Mouse (Mus musculus): ENCODE results near the gene Tgm4. TPM values are rescaled to one million over a fixed set of nuclear protein-coding genes. Genes with fewer than 3 reads are reported as not detected.
A peak's percentile ranks its signal among the peaks of the same experiment; 100 is the strongest.

Tgm4 gene
- polyA plus RNA-seq, 1 experiment = not detected

- Histone ChIP-seq H3K4me1 (ENCODE audit: control insufficient read depth, insufficient read depth, low read length) (no peaks in the 10 kb centered on the region), H3K36me3 (ENCODE audit: control insufficient read depth, insufficient read depth, low read length) (peaks cover 2% of the 10 kb centered on the region; the same call in 1 of the 2 replicates), H3K27ac (ENCODE audit: insufficient read depth, low read depth, low read length) (no peak overlapping the region), H3K27me3 (replicated peaks; ENCODE audit: control insufficient read depth, insufficient read depth, low read length) (no peaks in the 10 kb centered on the region), H3K4me3 (ENCODE audit: insufficient read depth, low read depth, low read length) (no peak overlapping the region)
- DNase-seq = no peak
- TF ChIP-seq CTCF (conservative IDR thresholded peaks at IDR 0.05; ENCODE audit: insufficient read depth, insufficient read length, low read depth, low read length) (no peak), POLR2A (IDR thresholded peaks at IDR 0.05; ENCODE audit: low read depth, low read length) (no peak)
Observed at GRCm38 (mm10) chr9:123104362-123104761, 69.8 kb downstream of the Tgm4 start.

GRCm38 (mm10) chr9:123107186-123107585, 72.7 kb downstream of the Tgm4 start:
- TF ChIP-seq POLR2A (IDR thresholded peaks at IDR 0.05; ENCODE audit: low read depth, low read length) (no peak), CTCF (conservative IDR thresholded peaks at IDR 0.05; ENCODE audit: insufficient read depth, insufficient read length, low read depth, low read length) (no peak)
- DNase-seq = no peak
- WGBS = 87% methylated on average over 4 of the region's 4 CpGs

GRCm38 (mm10) chr9:123109188-123109587, 74.7 kb downstream of the Tgm4 start:
- 80% methylated on average over 7 of the region's 7 CpGs for WGBS
- TF ChIP-seq CTCF (conservative IDR thresholded peaks at IDR 0.05; ENCODE audit: insufficient read depth, insufficient read length, low read depth, low read length) (no peak), POLR2A (IDR thresholded peaks at IDR 0.05; ENCODE audit: low read depth, low read length) (no peak)
- Histone ChIP-seq H3K27me3 (replicated peaks; ENCODE audit: control insufficient read depth, insufficient read depth, low read length) (no peaks in the 10 kb centered on the region), H3K36me3 (ENCODE audit: control insufficient read depth, insufficient read depth, low read length) (peaks cover 2% of the 10 kb centered on the region; the same call in 1 of the 2 replicates), H3K4me3 (ENCODE audit: insufficient read depth, low read depth, low read length) (no peak overlapping the region), H3K27ac (ENCODE audit: insufficient read depth, low read depth, low read length) (no peak overlapping the region), H3K4me1 (ENCODE audit: control insufficient read depth, insufficient read depth, low read length) (peaks cover 6% of the 10 kb centered on the region; the same call in 1 of the 2 replicates)
- DNase-seq = no peak

More at GRCm38 (mm10) chr9:123107186-123107585, 72.7 kb downstream of the Tgm4 start:
- peaks cover 2% of the 10 kb centered on the region; the same call in 1 of the 2 replicates for H3K36me3 ChIP-seq (ENCODE audit: control insufficient read depth, insufficient read depth, low read length)
- no peak overlapping the region for H3K27ac ChIP-seq (ENCODE audit: insufficient read depth, low read depth, low read length)
- peaks cover 6% of the 10 kb centered on the region; the same call in 1 of the 2 replicates for H3K4me1 ChIP-seq (ENCODE audit: control insufficient read depth, insufficient read depth, low read length)
- H3K4me3 ChIP-seq (ENCODE audit: insufficient read depth, low read depth, low read length) = no peak overlapping the region
- no peaks in the 10 kb centered on the region for H3K27me3 ChIP-seq (replicated peaks; ENCODE audit: control insufficient read depth, insufficient read depth, low read length)

- Histone ChIP-seq H3K4me3 (ENCODE audit: insufficient read depth, low read depth, low read length) (no peak overlapping the region), H3K27me3 (replicated peaks; ENCODE audit: control insufficient read depth, insufficient read depth, low read length) (no peaks in the 10 kb centered on the region), H3K4me1 (ENCODE audit: control insufficient read depth, insufficient read depth, low read length) (peaks cover 9% of the 10 kb centered on the region; the same call in 1 of the 2 replicates), H3K36me3 (ENCODE audit: control insufficient read depth, insufficient read depth, low read length) (no peaks in the 10 kb centered on the region), H3K27ac (ENCODE audit: insufficient read depth, low read depth, low read length) (no peak overlapping the region)
- WGBS = 44% methylated on average over 8 of the region's 8 CpGs
- no peak for DNase-seq
- TF ChIP-seq POLR2A (IDR thresholded peaks at IDR 0.05; ENCODE audit: low read depth, low read length) (no peak), CTCF (conservative IDR thresholded peaks at IDR 0.05; ENCODE audit: insufficient read depth, insufficient read length, low read depth, low read length) (no peak)
Observed at GRCm38 (mm10) chr9:123111751-123112221, 77.3 kb downstream of the Tgm4 start.

- WGBS = under 1% methylated on average over 79 of the region's 79 CpGs
- peak within 1 kb of the TSS; percentile 63 for H3K27ac ChIP-seq (ENCODE audit: insufficient read depth, low read depth, low read length)
- DNase-seq = peak; percentile 91
Observed at GRCm38 (mm10) chr9:123112805-123113521, 78.4 kb downstream of the Tgm4 start, which contains the start of the genes Zdhhc3 and Exosc7. Gene Zdhhc3 (minus strand): TSS chr9:123113205. Gene Exosc7 (plus strand): TSS chr9:123113215.

GRCm38 (mm10) chr9:123113931-123114330, 79.4 kb downstream of the Tgm4 start:
- H3K27ac ChIP-seq (ENCODE audit: insufficient read depth, low read depth, low read length) = no peak overlapping the region
- H3K4me1 ChIP-seq (ENCODE audit: control insufficient read depth, insufficient read depth, low read length) = peaks cover 9% of the 10 kb centered on the region; the same call in 1 of the 2 replicates
- WGBS = 45% methylated on average over 6 of the region's 6 CpGs
- peak overlapping the region; percentile 90 for H3K4me3 ChIP-seq (ENCODE audit: insufficient read depth, low read depth, low read length)
- TF ChIP-seq POLR2A (IDR thresholded peaks at IDR 0.05; ENCODE audit: low read depth, low read length) (no peak), CTCF (conservative IDR thresholded peaks at IDR 0.05; ENCODE audit: insufficient read depth, insufficient read length, low read depth, low read length) (no peak)
- H3K27me3 ChIP-seq (replicated peaks; ENCODE audit: control insufficient read depth, insufficient read depth, low read length) = no peaks in the 10 kb centered on the region
- no peak for DNase-seq
- no peaks in the 10 kb centered on the region; the same call in 1 of the 2 replicates for H3K36me3 ChIP-seq (ENCODE audit: control insufficient read depth, insufficient read depth, low read length)

More at GRCm38 (mm10) chr9:123112805-123113521, 78.4 kb downstream of the Tgm4 start, which contains the start of the genes Zdhhc3 and Exosc7:
- TF ChIP-seq POLR2A (IDR thresholded peaks at IDR 0.05; ENCODE audit: low read depth, low read length) = peak; percentile 55
- no peak for TF ChIP-seq CTCF (conservative IDR thresholded peaks at IDR 0.05; ENCODE audit: insufficient read depth, insufficient read length, low read depth, low read length)
- peaks cover 9% of the 10 kb centered on the region; the same call in 1 of the 2 replicates for H3K4me1 ChIP-seq (ENCODE audit: control insufficient read depth, insufficient read depth, low read length)
- H3K4me3 ChIP-seq (ENCODE audit: insufficient read depth, low read depth, low read length) = peak within 1 kb of the TSS; percentile 90
- no peaks in the 10 kb centered on the region for H3K36me3 ChIP-seq (ENCODE audit: control insufficient read depth, insufficient read depth, low read length)
- no peaks in the 10 kb centered on the region for H3K27me3 ChIP-seq (replicated peaks; ENCODE audit: control insufficient read depth, insufficient read depth, low read length)

GRCm38 (mm10) chr9:123115566-123115965, 81.0 kb downstream of the Tgm4 start:
- Histone ChIP-seq H3K4me1 (ENCODE audit: control insufficient read depth, insufficient read depth, low read length) (peaks cover 9% of the 10 kb centered on the region; the same call in 1 of the 2 replicates), H3K27ac (ENCODE audit: insufficient read depth, low read depth, low read length) (no peak overlapping the region), H3K27me3 (replicated peaks; ENCODE audit: control insufficient read depth, insufficient read depth, low read length) (no peaks in the 10 kb centered on the region), H3K4me3 (ENCODE audit: insufficient read depth, low read depth, low read length) (no peak overlapping the region), H3K36me3 (ENCODE audit: control insufficient read depth, insufficient read depth, low read length) (no peaks in the 10 kb centered on the region; the same call in 1 of the 2 replicates)
- no peak for TF ChIP-seq POLR2A (IDR thresholded peaks at IDR 0.05; ENCODE audit: low read depth, low read length)
- no peak for TF ChIP-seq CTCF (conservative IDR thresholded peaks at IDR 0.05; ENCODE audit: insufficient read depth, insufficient read length, low read depth, low read length)
- WGBS = 68% methylated on average over 1 of the region's 1 CpGs
- DNase-seq = peak; percentile 34

Other genes with a start within 250 kb of the Tgm4 start
- 14.2 and 16.8 TPM in 2 replicates for gene Tcaim, start 229.2 kb upstream of the Tgm4 start, polyA plus RNA-seq (2012; rRNA removed)
- gene Gm35549, start 190.7 kb upstream of the Tgm4 start, polyA plus RNA-seq (2012; rRNA removed) = 0.16 TPM in 1 of 2 replicates, not detected in the other
- gene Zfp445, start 168.7 kb upstream of the Tgm4 start, polyA plus RNA-seq (2012; rRNA removed) = 26.9 and 30.0 TPM in 2 replicates
- 5.2 and 6.5 TPM in 2 replicates for gene Zkscan7, start 149.0 kb upstream of the Tgm4 start, polyA plus RNA-seq (2012; rRNA removed)
- gene Zfp105, start 111.7 kb upstream of the Tgm4 start, polyA plus RNA-seq (2012; rRNA removed) = 0.67 and 0.91 TPM in 2 replicates
- 2.6 and 4.5 TPM in 2 replicates for gene 1110059G10Rik, start 83.7 kb upstream of the Tgm4 start, polyA plus RNA-seq (2012; rRNA removed)
- 0.42 and 0.53 TPM in 2 replicates for gene Kif15, start 83.7 kb upstream of the Tgm4 start, polyA plus RNA-seq (2012; rRNA removed)
- 19.8 and 23.1 TPM in 2 replicates for gene Tmem42, start 13.4 kb upstream of the Tgm4 start, polyA plus RNA-seq (2012; rRNA removed)
- gene Zdhhc3, start 78.5 kb downstream of the Tgm4 start, polyA plus RNA-seq (2012; rRNA removed) = 97.4 and 141 TPM in 2 replicates
- 34.9 and 44.3 TPM in 2 replicates for gene Exosc7, start 78.5 kb downstream of the Tgm4 start, polyA plus RNA-seq (2012; rRNA removed)
- 16.2 and 24.9 TPM in 2 replicates for gene Clec3b, start 116.2 kb downstream of the Tgm4 start, polyA plus RNA-seq (2012; rRNA removed)
- gene Cdcp1, start 181.3 kb downstream of the Tgm4 start, polyA plus RNA-seq (2012; rRNA removed) = 17.9 and 22.4 TPM in 2 replicates
- 2.8 and 5.4 TPM in 2 replicates for gene Tmem158, start 226.0 kb downstream of the Tgm4 start, polyA plus RNA-seq (2012; rRNA removed)

All from kidney, adult 2 months (tissue).